In the genomic region with DNA sequence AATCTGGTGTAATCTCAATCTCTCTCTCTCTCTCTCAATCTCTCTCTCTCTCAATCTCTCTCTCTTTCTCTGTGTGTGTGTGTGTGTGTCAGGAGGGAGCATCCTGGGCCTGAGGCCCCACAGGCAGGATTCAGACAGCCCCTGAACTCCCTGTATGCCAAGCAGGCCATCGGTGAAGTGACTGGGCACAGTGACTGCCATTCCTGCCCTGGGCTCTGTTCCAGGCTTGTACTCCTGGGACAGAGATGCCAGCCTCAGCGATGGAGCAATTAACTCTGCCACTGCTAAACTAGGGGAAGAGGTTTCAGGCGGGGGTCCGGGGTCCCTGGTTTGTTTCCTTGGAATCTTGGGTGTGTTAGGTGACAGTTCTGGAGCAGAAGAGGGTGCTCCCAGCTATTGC, we compare ENCODE assay signal across 19 mouse cellular contexts. TPM values are rescaled to one million over a fixed set of nuclear protein-coding genes. Genes with fewer than 3 reads are reported as not detected.
A peak's percentile ranks its signal among the peaks of the same experiment; 100 is the strongest.
DNase-seq lines count a peak whose midpoint lies in the region; ATAC-seq and TF ChIP-seq lines count a peak whose summit lies in the region.
"Had no signal": no experiment of that assay in that cellular context is flagged by ENCODE, and none has a peak within 500 bp of the region (broad histone marks: within the 10 kb centered on the region; RNA-seq: fewer than 3 reads in every experiment).

No protein-coding gene starts in this region.

- no peaks in the 10 kb centered on the region for H3K9me3 ChIP-seq in hindbrain, postnatal 0 days (ENCODE audit: low read length)
- no peaks in the 10 kb centered on the region for H3K9me3 ChIP-seq in hindbrain, embryonic 12.5 days (replicated peaks)
- H3K9me3 ChIP-seq in forebrain, embryonic 15.5 days = no peaks in the 10 kb centered on the region
- H3K9me3 ChIP-seq: embryonic facial prominence, embryonic 12.5 days; G1E; neural tube, embryonic 12.5 days had no signal

- H3K4me3 ChIP-seq in hindbrain, postnatal 0 days (ENCODE audit: low read length) = no peak overlapping the region
- no peak overlapping the region for H3K4me3 ChIP-seq in hindbrain, embryonic 12.5 days
- H3K4me3 ChIP-seq in forebrain, embryonic 15.5 days = no peak overlapping the region
- H3K4me3 ChIP-seq: embryonic facial prominence, embryonic 12.5 days; neural tube, embryonic 12.5 days had no signal

- 35% methylated on average over 4 of the region's 4 CpGs for WGBS in hindbrain, postnatal 0 days
- 74% methylated on average over 4 of the region's 4 CpGs for WGBS in hindbrain, embryonic 12.5 days
- WGBS in forebrain, embryonic 15.5 days = 64% methylated on average over 4 of the region's 4 CpGs

- H3K27ac ChIP-seq in hindbrain, postnatal 0 days = peak overlapping the region; percentile 45; the same call in 1 of the 2 replicates
- H3K27ac ChIP-seq in hindbrain, embryonic 12.5 days = no peak overlapping the region
- no peak overlapping the region for H3K27ac ChIP-seq in forebrain, embryonic 15.5 days (replicated peaks)
- H3K27ac ChIP-seq: embryonic facial prominence, embryonic 12.5 days; macrophage; neural tube, embryonic 12.5 days had no signal

- no peaks in the 10 kb centered on the region for H3K36me3 ChIP-seq in hindbrain, postnatal 0 days (ENCODE audit: insufficient read depth, low read length)
- no peaks in the 10 kb centered on the region for H3K36me3 ChIP-seq in hindbrain, embryonic 12.5 days
- H3K36me3 ChIP-seq in forebrain, embryonic 15.5 days = no peaks in the 10 kb centered on the region
- H3K36me3 ChIP-seq: embryonic facial prominence, embryonic 12.5 days; neural tube, embryonic 12.5 days had no signal

- H3K27me3 ChIP-seq in hindbrain, postnatal 0 days (ENCODE audit: insufficient read depth, low read length) = no peaks in the 10 kb centered on the region
- 0 out of 2 replicates have a peak, but pooled peaks cover 2% of the 10 kb centered on the region for H3K27me3 ChIP-seq in hindbrain, embryonic 12.5 days
- no peaks in the 10 kb centered on the region for H3K27me3 ChIP-seq in forebrain, embryonic 15.5 days
- H3K27me3 ChIP-seq: embryonic facial prominence, embryonic 12.5 days had no signal

- intact Hi-C loops in heart, postnatal 14 days (cut with DNase I) = no loop called here

- peak; percentile 27; the same call in 1 of the 2 replicates for ATAC-seq in hindbrain, postnatal 0 days
- ATAC-seq in hindbrain, embryonic 12.5 days (ENCODE audit: low FRiP score) = no peak
- ATAC-seq in forebrain, embryonic 15.5 days (replicated peaks) = no peak
- ATAC-seq: intestine, embryonic 16.5 days; midbrain, embryonic 16.5 days had no signal

- no peaks in the 10 kb centered on the region for H3K4me1 ChIP-seq in hindbrain, postnatal 0 days (ENCODE audit: insufficient read depth, low read length)
- peaks cover 5% of the 10 kb centered on the region; the same call in 1 of the 2 replicates for H3K4me1 ChIP-seq in hindbrain, embryonic 12.5 days
- no peaks in the 10 kb centered on the region for H3K4me1 ChIP-seq in forebrain, embryonic 15.5 days
- H3K4me1 ChIP-seq: embryonic facial prominence, embryonic 12.5 days; neural tube, embryonic 12.5 days had no signal

- H3K9ac ChIP-seq in hindbrain, postnatal 0 days (replicated peaks; ENCODE audit: low read length) = no peak overlapping the region
- H3K9ac ChIP-seq in hindbrain, embryonic 12.5 days = no peak overlapping the region
- no peak overlapping the region for H3K9ac ChIP-seq in forebrain, embryonic 15.5 days (replicated peaks)
- H3K9ac ChIP-seq: embryonic facial prominence, embryonic 12.5 days; neural tube, embryonic 12.5 days had no signal

- peak; percentile 79 to 84 for DNase-seq in cerebellum, postnatal 10 days
- no peak for DNase-seq in cerebellum, adult 11 months
- peak; percentile 68 for DNase-seq in hindbrain, postnatal 0 days (ENCODE audit: low spot score)
- DNase-seq in Muller cell, postnatal 12 days (ENCODE audit: inconsistent ontology term) = peak; percentile 29
- peak; percentile 62 to 77 for DNase-seq in heart, postnatal 14 days
- no peak for DNase-seq in kidney, adult 9 months
- DNase-seq: kidney, postnatal 36 days; lung, adult 2 months; thymus, postnatal 14 days had no signal

- no peak overlapping the region for H3K4me2 ChIP-seq in hindbrain, postnatal 0 days (ENCODE audit: low read depth, low read length)
- no peak overlapping the region for H3K4me2 ChIP-seq in hindbrain, embryonic 12.5 days (replicated peaks)
- no peak overlapping the region for H3K4me2 ChIP-seq in forebrain, embryonic 15.5 days (replicated peaks)
- H3K4me2 ChIP-seq: embryonic facial prominence, embryonic 12.5 days; neural tube, embryonic 12.5 days had no signal

- no peak for TF ChIP-seq CTCF in hindbrain, postnatal 0 days (IDR thresholded peaks at IDR 0.05; ENCODE audit: low read depth)

RNA-seq across cellular contexts. Expression of a gene that starts 1.0 kb away (rescaled TPM):
- total RNA-seq in hindbrain, postnatal 0 days (2014; rRNA removed) = 0.61 and 0.99 TPM in 2 replicates
- 0.08 and 0.11 TPM in 2 replicates for polyA plus RNA-seq in hindbrain, postnatal 0 days (2015; fragmentation: Nextera tagmentation; extraction: Ambion mirVana)
- polyA plus RNA-seq in hindbrain, embryonic 12.5 days (2016; fragmentation: Nextera tagmentation; extraction: Ambion mirVana) = 0.06 and 0.09 TPM in 2 replicates
- 100 to 1,000 TPM; 125 to 147 TPM for total RNA-seq in heart, postnatal 14 days (2021)
- 0.11 TPM in 2 replicates for polyA plus RNA-seq in forebrain, embryonic 15.5 days (2015; fragmentation: Nextera tagmentation; extraction: Ambion mirVana)
- total RNA-seq: hematopoietic stem cell, adult 5-6 weeks had no signal
- polyA plus RNA-seq: G1E, macrophage had no signal

RNA-seq across cellular contexts. Expression of a gene that starts 6.8 kb away (rescaled TPM):
- total RNA-seq in hindbrain, postnatal 0 days (2014; rRNA removed) = 2.2 and 3.3 TPM in 2 replicates
- 4.1 and 4.4 TPM in 2 replicates for polyA plus RNA-seq in hindbrain, postnatal 0 days (2015; fragmentation: Nextera tagmentation; extraction: Ambion mirVana)
- polyA plus RNA-seq in hindbrain, embryonic 12.5 days (2016; fragmentation: Nextera tagmentation; extraction: Ambion mirVana) = 0.42 and 0.62 TPM in 2 replicates
- 100 to 1,000 TPM; 154 to 166 TPM for total RNA-seq in heart, postnatal 14 days (2021)
- 0.69 and 0.74 TPM in 2 replicates for polyA plus RNA-seq in forebrain, embryonic 15.5 days (2015; fragmentation: Nextera tagmentation; extraction: Ambion mirVana)
- total RNA-seq: G1E; hematopoietic stem cell, adult 5-6 weeks had no signal
- polyA plus RNA-seq: G1E, macrophage had no signal

RNA-seq across cellular contexts. Expression of a gene that starts 11.2 kb away (rescaled TPM):
- total RNA-seq in hindbrain, postnatal 0 days (2014; rRNA removed) = 0.21 TPM in 1 of 2 replicates, not detected in the other
- 0.90 and 0.95 TPM in 2 replicates for polyA plus RNA-seq in hindbrain, postnatal 0 days (2015; fragmentation: Nextera tagmentation; extraction: Ambion mirVana)
- polyA plus RNA-seq in hindbrain, embryonic 12.5 days (2016; fragmentation: Nextera tagmentation; extraction: Ambion mirVana) = 0.25 and 0.27 TPM in 2 replicates
- total RNA-seq in heart, postnatal 14 days (2021) = 10 to 100 TPM; 36.7 to 45.8 TPM
- 0.13 and 0.19 TPM in 2 replicates for polyA plus RNA-seq in forebrain, embryonic 15.5 days (2015; fragmentation: Nextera tagmentation; extraction: Ambion mirVana)
- total RNA-seq: G1E had no signal
- polyA plus RNA-seq: G1E; neural tube, embryonic 12.5 days; stomach, embryonic 14.5 days had no signal

RNA-seq across cellular contexts. Expression of a gene that starts 29.6 kb away (rescaled TPM):
- total RNA-seq in hindbrain, postnatal 0 days (2014; rRNA removed) = 91.6 and 97.5 TPM in 2 replicates
- polyA plus RNA-seq in hindbrain, postnatal 0 days (2015; fragmentation: Nextera tagmentation; extraction: Ambion mirVana) = 12.9 and 13.2 TPM in 2 replicates
- polyA plus RNA-seq in hindbrain, embryonic 12.5 days (2016; fragmentation: Nextera tagmentation; extraction: Ambion mirVana) = 9.6 and 11.2 TPM in 2 replicates
- total RNA-seq in heart, postnatal 14 days (2021) = 10 to 100 TPM; 14.5 to 14.7 TPM
- polyA plus RNA-seq in forebrain, embryonic 15.5 days (2015; fragmentation: Nextera tagmentation; extraction: Ambion mirVana) = 13.6 and 14.2 TPM in 2 replicates

RNA-seq across cellular contexts. Expression of a gene that starts 31.1 kb away (rescaled TPM):
- total RNA-seq in hindbrain, postnatal 0 days (2014; rRNA removed) = 57.5 and 70.0 TPM in 2 replicates
- polyA plus RNA-seq in hindbrain, postnatal 0 days (2015; fragmentation: Nextera tagmentation; extraction: Ambion mirVana) = 109 and 119 TPM in 2 replicates
- polyA plus RNA-seq in hindbrain, embryonic 12.5 days (2016; fragmentation: Nextera tagmentation; extraction: Ambion mirVana) = 167 and 177 TPM in 2 replicates
- total RNA-seq in heart, postnatal 14 days (2021) = 10 to 100 TPM; 37.3 to 39.8 TPM
- polyA plus RNA-seq in forebrain, embryonic 15.5 days (2015; fragmentation: Nextera tagmentation; extraction: Ambion mirVana) = 144 and 167 TPM in 2 replicates

Comparison
In these comparisons a context has a peak if more than half of its experiments do, and no peak if none do; other contexts are left out.
1. DNase-seq: peak in cerebellum, postnatal 10 days (2 of 2), hindbrain, postnatal 0 days (single experiment), Muller cell, postnatal 12 days (single experiment) and heart, postnatal 14 days (2 of 2); none in cerebellum, adult 11 months (single experiment) and kidney, adult 9 months (single experiment).